Mouse (Mus musculus) erythroblast, adult 5-6 weeks (primary cell): Measurements from ENCODE around the gene Dynlt3. TPM values are rescaled to one million over a fixed set of nuclear protein-coding genes. Genes with fewer than 3 reads are reported as not detected.
"Not testable (repeated sequence)": the region's sequence is repeated elsewhere in the genome, so short reads cannot be mapped to it uniquely, and the experiment has no call there.

Experiments
- ATAC-seq: replicated peaks from 2 replicates; pipeline ENCODE4 v1.8.0; 2016; ENCODE audit warnings: moderate number of reproducible peaks, mild to moderate bottlenecking, moderate TSS enrichment, inconsistent platforms; ENCODE audit not compliant: poor library complexity, low FRiP score, severe bottlenecking
- total RNA-seq, 2 experiments: library from RNA; stranded (forward) in 1 of 2; stranded (reverse) in 1 of 2; fragments of 150-400 nt in 1 of 2; fragments of 200-764, 138-1000 nt in 1 of 2; gene quantifications; 2 replicates each; pipeline versions ENCODE4 v1.2.3 to v1.2.4; 2015 to 2017; ENCODE audit warnings: low replicate concordance in 2 of 2

The Dynlt3 gene
- total RNA-seq (2015; ENCODE audit: low replicate concordance) (16.1 and 26.7 TPM in 2 replicates), total RNA-seq (2017; ENCODE audit: low replicate concordance) (12.9 and 17.1 TPM in 2 replicates)

DNA sequence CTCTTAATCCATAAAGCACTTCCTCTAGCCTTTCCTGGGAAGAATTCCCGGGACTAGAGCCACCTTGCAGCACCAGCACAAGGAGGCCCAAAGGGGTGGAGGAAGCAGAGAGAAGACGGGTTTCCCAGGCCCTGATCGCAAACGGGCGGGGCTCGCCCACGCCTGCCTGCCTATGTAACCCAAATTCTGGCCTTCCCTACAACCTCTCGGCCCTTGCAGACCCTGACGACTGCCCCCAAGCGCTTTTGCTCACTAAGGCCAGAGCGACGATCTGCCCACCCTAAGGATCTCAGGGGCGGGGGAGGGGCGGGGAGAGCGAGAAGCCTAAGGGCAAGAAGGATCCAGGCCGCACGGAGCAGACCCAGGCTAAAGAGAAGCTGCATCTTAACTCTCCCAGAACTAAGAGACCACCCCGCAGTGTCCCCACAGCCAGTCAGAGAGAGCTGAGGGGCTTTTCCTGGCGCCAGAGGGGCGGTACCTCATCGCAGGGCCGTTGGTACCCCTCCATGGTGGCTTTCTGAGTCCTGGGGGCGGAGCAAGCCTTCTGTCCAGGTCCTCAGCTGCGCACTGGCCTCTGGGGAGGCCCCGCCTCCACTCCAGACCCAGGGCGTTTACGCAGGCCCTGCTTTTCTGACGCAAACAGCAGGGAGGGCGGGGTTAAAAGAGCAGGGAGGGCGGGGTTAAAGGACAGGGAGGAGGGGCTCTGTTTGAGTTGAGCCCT, at the start of gene Dynlt3:
TSS of gene Dynlt3 (minus strand) at position 613 of the 721 bp plus-strand sequence.
- peak; percentile 100 for ATAC-seq

DNA sequence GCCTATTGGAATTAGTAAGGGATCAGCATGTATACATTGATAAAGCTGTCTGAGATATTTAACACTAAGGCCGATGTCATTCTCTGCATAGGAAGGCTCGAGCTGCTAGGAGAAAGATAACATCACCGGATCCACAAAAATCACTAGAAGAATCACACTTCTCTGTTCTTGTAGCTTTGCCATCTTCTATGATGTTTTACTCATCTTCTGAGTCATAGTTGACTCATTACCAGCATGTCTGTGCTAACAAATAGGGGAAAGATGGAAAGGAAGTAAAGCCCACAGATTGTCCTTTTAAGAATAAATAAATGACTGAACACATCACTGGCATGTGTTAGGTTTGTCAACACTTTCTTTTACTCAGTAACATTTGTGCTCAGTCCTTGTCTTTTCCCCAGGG, 37.0 kb upstream of the Dynlt3 start:
- ATAC-seq, result no peak

DNA sequence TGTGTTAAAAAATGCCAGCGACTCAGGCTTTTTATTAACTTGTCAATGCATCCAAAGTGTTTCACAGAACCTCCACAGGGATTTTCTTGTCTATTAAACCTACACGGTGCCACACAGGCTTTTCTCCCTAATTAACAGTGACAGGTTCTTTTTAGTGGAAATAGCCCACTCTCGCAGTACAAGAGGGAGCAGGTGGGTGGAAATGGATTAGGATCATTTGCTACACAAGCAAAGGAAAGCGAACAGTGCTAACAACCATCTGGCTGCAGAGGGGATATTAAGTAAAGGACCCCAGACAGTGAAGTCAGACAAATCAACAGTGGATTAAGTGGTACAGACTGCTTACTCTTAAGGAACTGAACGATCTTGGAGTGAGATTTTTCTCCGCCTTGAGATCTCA, 33.2 kb upstream of the Dynlt3 start:
- no peak for ATAC-seq

GRCm38 (mm10) chrX:9672040-9672439, 9.2 kb upstream of the Dynlt3 start:
- ATAC-seq, result no peak

DNA sequence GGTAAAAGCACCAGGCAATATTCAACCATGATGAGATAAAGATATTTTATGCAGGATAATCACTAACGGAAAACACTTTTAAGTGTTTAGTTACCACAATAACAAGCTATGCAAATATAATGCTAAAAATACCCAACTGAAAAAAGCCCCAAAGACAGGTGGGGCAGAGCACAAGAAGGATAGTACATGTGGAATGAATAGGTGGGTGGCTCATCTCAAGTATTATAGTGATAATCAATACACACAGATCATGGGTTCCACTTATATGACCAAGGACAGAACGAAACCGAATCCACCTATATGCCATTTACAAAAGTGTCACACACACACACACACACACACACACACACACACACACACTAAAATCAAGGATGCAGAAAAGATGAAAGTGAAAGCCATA, 8.6 kb upstream of the Dynlt3 start:
- ATAC-seq, result no peak

DNA sequence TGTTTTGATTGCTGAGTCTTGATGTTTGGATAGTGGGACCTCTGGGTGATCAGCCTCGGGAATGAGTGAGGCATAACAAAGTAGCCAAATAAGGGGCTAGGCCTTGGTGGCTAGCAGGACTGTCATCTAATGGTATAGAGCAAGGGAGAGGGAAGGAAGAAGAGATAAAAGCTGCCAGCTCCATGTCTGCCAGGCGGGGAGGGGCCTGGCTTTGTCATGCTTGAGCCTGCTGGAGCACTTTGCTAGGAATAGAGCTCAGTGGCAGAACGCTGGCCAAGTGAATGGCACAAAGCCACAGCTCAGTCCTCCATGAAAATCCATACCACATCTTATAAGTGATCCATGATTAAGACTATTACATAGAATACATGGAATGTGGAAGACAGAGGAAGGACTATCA, 10.0 kb downstream of the Dynlt3 start:
- ATAC-seq, result no peak

DNA sequence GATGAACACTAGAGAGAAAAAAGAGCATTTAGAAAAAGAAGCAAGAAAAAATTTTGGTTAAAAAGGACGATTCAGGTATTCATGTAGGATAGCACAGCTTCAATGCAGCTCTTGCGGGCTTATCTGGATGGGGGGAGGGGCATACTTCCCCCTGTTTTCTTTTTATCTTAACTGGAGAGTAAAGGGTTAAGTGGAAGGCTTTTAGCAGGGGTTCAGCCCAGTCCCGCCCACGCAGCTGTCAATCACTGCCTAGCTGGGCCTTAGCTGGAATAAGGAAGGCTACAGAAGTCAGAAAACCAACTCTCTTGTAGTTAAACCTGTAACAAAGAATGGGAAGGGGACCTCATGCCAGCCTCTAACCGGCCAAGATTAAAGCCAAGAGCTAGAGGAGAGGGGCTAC, 22.2 kb downstream of the Dynlt3 start:
- ATAC-seq, result not testable (repeated sequence)

GRCm38 (mm10) chrX:9640126-9640525, 22.7 kb downstream of the Dynlt3 start:
- not testable (repeated sequence) for ATAC-seq

Other genes with a start within 250 kb of the Dynlt3 start
- gene Cybb, start 175.2 kb downstream of the Dynlt3 start, total RNA-seq (2015; ENCODE audit: low replicate concordance), result 127 and 159 TPM in 2 replicates
- gene Cybb, start 175.2 kb downstream of the Dynlt3 start, total RNA-seq (2017; ENCODE audit: low replicate concordance), result 128 and 151 TPM in 2 replicates
- not detected in 2 replicates for gene H2al1o, start 90.6 kb downstream of the Dynlt3 start, total RNA-seq (2015; ENCODE audit: low replicate concordance)
- not detected in 2 replicates for gene H2al1o, start 90.6 kb downstream of the Dynlt3 start, total RNA-seq (2017; ENCODE audit: low replicate concordance)
- gene Hypm, start 183.9 kb upstream of the Dynlt3 start, total RNA-seq (2015; ENCODE audit: low replicate concordance), result not detected in 2 replicates
- not detected in 2 replicates for gene Hypm, start 183.9 kb upstream of the Dynlt3 start, total RNA-seq (2017; ENCODE audit: low replicate concordance)
- gene H2al3, start 186.7 kb upstream of the Dynlt3 start, total RNA-seq (2015; ENCODE audit: low replicate concordance), result not detected in 2 replicates
- gene H2al3, start 186.7 kb upstream of the Dynlt3 start, total RNA-seq (2017; ENCODE audit: low replicate concordance), result not detected in 2 replicates
- not detected in 2 replicates for gene Sytl5, start 222.6 kb upstream of the Dynlt3 start, total RNA-seq (2015; ENCODE audit: low replicate concordance)
- 0.42 TPM in 1 of 2 replicates, not detected in the other for gene Sytl5, start 222.6 kb upstream of the Dynlt3 start, total RNA-seq (2017; ENCODE audit: low replicate concordance)